Mouse (Mus musculus) CH12.LX (cell line): ENCODE data around the gene Gm36028.

ENCODE experiments used
- BHLHE40 ChIP-seq: IDR thresholded peaks from 2 replicates; pipeline ENCODE4 v1.6.1; 2011; ENCODE audit warnings: mild to moderate bottlenecking, low read depth, low read length, improper control_type of control experiment
- CHD1 ChIP-seq: IDR thresholded peaks from 2 replicates; pipeline ENCODE4 v1.6.1; 2012; ENCODE audit warnings: low read depth, low read length, improper control_type of control experiment, inconsistent platforms
- CTCF ChIP-seq, 2 experiments: IDR thresholded peaks in 1 of 2; conservative IDR thresholded peaks in 1 of 2; 2 replicates each; pipeline ENCODE4 v1.5.1; 2011 to 2012; ENCODE audit warnings: low read depth in 2 of 2, low read length in 2 of 2, improper control_type of control experiment in 1 of 2, inconsistent platforms in 1 of 2, mild to moderate bottlenecking in 1 of 2, moderate library complexity in 1 of 2
- ETS1 ChIP-seq: conservative IDR thresholded peaks from 2 replicates; pipeline ENCODE4 v1.6.1; 2012; ENCODE audit warnings: low read depth, mild to moderate bottlenecking, inconsistent platforms, low read length, improper control_type of control experiment, moderate library complexity
- IRF4 ChIP-seq: IDR thresholded peaks from 2 replicates; pipeline ENCODE4 v1.6.1; 2014; ENCODE audit warnings: low read depth, mild to moderate bottlenecking, inconsistent platforms, low read length, improper control_type of control experiment
- MEF2A ChIP-seq: IDR thresholded peaks from 2 replicates; pipeline ENCODE4 v1.6.1; 2014; ENCODE audit warnings: low read depth, mild to moderate bottlenecking, inconsistent platforms, low read length, improper control_type of control experiment, borderline replicate concordance
- MYC ChIP-seq: IDR thresholded peaks from 2 replicates; pipeline ENCODE4 v1.6.1; 2011; ENCODE audit warnings: low read depth, mild to moderate bottlenecking, improper control_type of control experiment, low read length
- NELFE ChIP-seq: IDR thresholded peaks from 2 replicates; pipeline ENCODE4 v1.6.1; 2011; ENCODE audit warnings: low read depth, low read length, improper control_type of control experiment
- POLR2A ChIP-seq: IDR thresholded peaks from 2 replicates; pipeline ENCODE4 v1.6.1; 2011; ENCODE audit warnings: low read depth, mild to moderate bottlenecking, improper control_type of control experiment, low read length
- RAD21 ChIP-seq: IDR thresholded peaks from 2 replicates; pipeline ENCODE4 v1.6.1; 2011; ENCODE audit warnings: low read depth, mild to moderate bottlenecking, low read length, improper control_type of control experiment, moderate library complexity
- USF1 ChIP-seq: IDR thresholded peaks from 2 replicates; pipeline ENCODE4 v1.6.1; 2014; ENCODE audit warnings: low read depth, mild to moderate bottlenecking, inconsistent platforms, low read length, improper control_type of control experiment
- ZMIZ1 ChIP-seq: IDR thresholded peaks from 2 replicates; pipeline ENCODE4 v1.6.1; 2012; ENCODE audit warnings: low read depth, mild to moderate bottlenecking, inconsistent platforms, low read length, improper control_type of control experiment

GRCm38 (mm10) chr16:37893942-37894341 lies 33.0 kb upstream of the Gm36028 start:
- TF ChIP-seq ETS1, result no peak
- no peak for TF ChIP-seq CTCF (conservative IDR thresholded peaks at IDR 0.05 in 1 of 2, IDR thresholded peaks at IDR 0.05 in 1 of 2; ENCODE audit: low read depth in 2 of 2, low read length in 2 of 2)
- no peak for TF ChIP-seq CHD1
- TF ChIP-seq IRF4, result no peak
- no peak for TF ChIP-seq NELFE
- no peak for TF ChIP-seq MEF2A
- no peak for TF ChIP-seq POLR2A
- TF ChIP-seq ZMIZ1, result no peak
- no peak for TF ChIP-seq MYC
- no peak for TF ChIP-seq RAD21
- TF ChIP-seq USF1, result no peak
- no peak for TF ChIP-seq BHLHE40
